Comparison of ENCODE assay signal across 8 mouse cellular contexts in the genomic region with DNA sequence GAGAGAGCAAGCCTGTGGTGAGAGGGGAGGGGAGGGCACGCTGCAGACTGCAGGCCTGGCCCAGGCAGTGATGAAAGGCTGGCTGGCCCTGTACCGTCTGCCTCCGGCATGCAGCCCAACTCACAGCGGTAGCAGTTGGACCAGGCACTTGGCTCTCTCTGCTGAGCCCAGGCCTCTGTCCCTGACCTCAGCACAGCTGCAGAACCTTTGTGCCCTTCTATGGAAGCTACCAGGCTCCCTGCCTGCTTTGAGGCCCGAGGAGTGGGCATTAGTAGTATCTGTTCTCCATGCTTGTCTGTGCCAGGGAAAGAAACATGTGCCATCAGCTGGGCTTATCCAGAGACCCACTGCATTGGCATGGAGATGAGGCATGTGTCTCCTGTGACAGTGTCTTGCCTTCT.
DNase-seq lines count a peak whose midpoint lies in the region; ATAC-seq and TF ChIP-seq lines count a peak whose summit lies in the region.

No protein-coding gene starts in this region.

- TF ChIP-seq CTCF in gastrocnemius, adult 2 months (IDR thresholded peaks at IDR 0.05): no peak

- H3K27me3 ChIP-seq in heart, embryonic 11.5 days (ENCODE audit: control insufficient read depth, insufficient read depth, low read length): no peaks in the 10 kb centered on the region
- no peaks in the 10 kb centered on the region for H3K27me3 ChIP-seq in hindbrain, embryonic 16.5 days (replicated peaks; ENCODE audit: control insufficient read depth, insufficient read depth, low read length)
- H3K27me3 ChIP-seq in midbrain, embryonic 15.5 days (replicated peaks): no peaks in the 10 kb centered on the region

- H3K27ac ChIP-seq in heart, embryonic 11.5 days (ENCODE audit: low read depth, low read length): no peak overlapping the region
- peak overlapping the region; percentile 78 for H3K27ac ChIP-seq in gastrocnemius, adult 2 months
- peak overlapping the region; percentile 65 for H3K27ac ChIP-seq in hindbrain, embryonic 16.5 days (ENCODE audit: low read depth, low read length)
- H3K27ac ChIP-seq in midbrain, embryonic 15.5 days: peak overlapping the region; percentile 3; the same call in 1 of the 2 replicates

- no peaks in the 10 kb centered on the region for H3K4me1 ChIP-seq in heart, embryonic 11.5 days (ENCODE audit: control insufficient read depth, insufficient read depth, low read length)
- H3K4me1 ChIP-seq in hindbrain, embryonic 16.5 days (ENCODE audit: control insufficient read depth, insufficient read depth, low read depth, low read length): peaks cover 8% of the 10 kb centered on the region; the same call in 1 of the 2 replicates
- H3K4me1 ChIP-seq in midbrain, embryonic 15.5 days: peaks cover 14% of the 10 kb centered on the region

- no peak overlapping the region for H3K4me3 ChIP-seq in heart, embryonic 11.5 days (ENCODE audit: low read depth, low read length)
- no peak overlapping the region for H3K4me3 ChIP-seq in gastrocnemius, adult 2 months
- no peak overlapping the region for H3K4me3 ChIP-seq in hindbrain, embryonic 16.5 days (ENCODE audit: low read length)
- no peak overlapping the region for H3K4me3 ChIP-seq in midbrain, embryonic 15.5 days

- no peak overlapping the region for H3K9ac ChIP-seq in heart, embryonic 11.5 days (ENCODE audit: low read depth, low read length)
- no peak overlapping the region for H3K9ac ChIP-seq in hindbrain, embryonic 16.5 days (ENCODE audit: low read depth, low read length)
- H3K9ac ChIP-seq in midbrain, embryonic 15.5 days: no peak overlapping the region

- no peaks in the 10 kb centered on the region for H3K36me3 ChIP-seq in heart, embryonic 11.5 days (ENCODE audit: control insufficient read depth, insufficient read depth, low read length)
- no peaks in the 10 kb centered on the region for H3K36me3 ChIP-seq in hindbrain, embryonic 16.5 days (ENCODE audit: control insufficient read depth, insufficient read depth, low read length)
- no peaks in the 10 kb centered on the region for H3K36me3 ChIP-seq in midbrain, embryonic 15.5 days (replicated peaks)

- no peaks in the 10 kb centered on the region for H3K9me3 ChIP-seq in heart, embryonic 11.5 days (replicated peaks; ENCODE audit: control insufficient read depth, low read length)
- no peaks in the 10 kb centered on the region for H3K9me3 ChIP-seq in hindbrain, embryonic 16.5 days (ENCODE audit: control insufficient read depth, low read length)
- H3K9me3 ChIP-seq in midbrain, embryonic 15.5 days: no peaks in the 10 kb centered on the region

- no peak overlapping the region for H3K4me2 ChIP-seq in heart, embryonic 11.5 days
- H3K4me2 ChIP-seq in hindbrain, embryonic 16.5 days (ENCODE audit: low read length): no peak overlapping the region
- no peak overlapping the region for H3K4me2 ChIP-seq in midbrain, embryonic 15.5 days

- no peak for ATAC-seq in heart, embryonic 11.5 days (replicated peaks; ENCODE audit: insufficient number of reproducible peaks, low FRiP score, low TSS enrichment)
- peak; percentile 95 for ATAC-seq in hindbrain, embryonic 16.5 days
- ATAC-seq in midbrain, embryonic 15.5 days (replicated peaks): peak; percentile 76

- intact Hi-C loops in gastrocnemius, adult 2 months (cut with DNase I): no loop called here

- peak; percentile 96 for DNase-seq in heart, adult 11 months
- DNase-seq in cerebellum, adult 8-10 months: peak; percentile 89
- DNase-seq in gastrocnemius, adult 2 months: peak; percentile 88
- no peak for DNase-seq in kidney, postnatal 14 days
- no peak for DNase-seq in kidney, adult 18-20 months

- 27% methylated on average over 5 of the region's 5 CpGs for WGBS in heart, embryonic 11.5 days (ENCODE audit: insufficient replicate concordance)
- 23% methylated on average over 5 of the region's 5 CpGs for WGBS in hindbrain, embryonic 16.5 days
- 35% methylated on average over 5 of the region's 5 CpGs for WGBS in midbrain, embryonic 15.5 days

Comparison
In these comparisons a context has a peak if more than half of its experiments do, and no peak if none do; other contexts are left out.
1. DNase-seq: peak in heart, adult 11 months (single experiment), cerebellum, adult 8-10 months (single experiment) and gastrocnemius, adult 2 months (single experiment); none in kidney, postnatal 14 days (single experiment) and kidney, adult 18-20 months (single experiment).